Mouse (Mus musculus): ENCODE measurements around the gene Rhot2.
"Not testable (repeated sequence)": the region's sequence is repeated elsewhere in the genome, so short reads cannot be mapped to it uniquely, and the experiment has no call there.

Rhot2 gene

DNA sequence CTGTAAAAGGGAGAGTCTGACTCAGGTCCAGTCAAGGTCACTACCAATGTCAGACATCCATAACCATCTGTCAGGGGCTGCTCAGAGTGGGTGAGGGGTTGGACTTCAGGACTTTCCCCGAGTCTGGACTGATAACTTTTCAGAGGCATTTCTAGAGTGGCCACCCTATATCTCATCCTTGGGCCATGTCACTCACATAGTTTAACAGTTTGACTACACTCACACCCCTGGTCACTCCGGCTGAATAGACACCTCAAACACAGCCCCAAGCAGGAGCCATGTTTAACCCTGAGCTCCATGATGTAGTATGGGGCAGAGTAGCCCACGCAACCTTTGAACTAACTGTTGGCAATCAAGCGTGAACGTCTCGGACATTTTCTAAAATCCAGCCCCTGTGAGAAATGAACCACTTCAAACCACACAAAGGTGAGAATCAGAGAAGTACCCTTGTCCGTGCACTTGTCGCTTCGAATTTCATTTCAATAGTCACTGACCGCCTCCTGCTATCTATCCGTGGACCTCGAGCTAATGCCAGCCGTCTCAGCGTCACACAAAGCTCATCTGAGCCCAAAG lies 29.6 kb upstream of the Rhot2 start:
- no peak for DNase-seq

DNA sequence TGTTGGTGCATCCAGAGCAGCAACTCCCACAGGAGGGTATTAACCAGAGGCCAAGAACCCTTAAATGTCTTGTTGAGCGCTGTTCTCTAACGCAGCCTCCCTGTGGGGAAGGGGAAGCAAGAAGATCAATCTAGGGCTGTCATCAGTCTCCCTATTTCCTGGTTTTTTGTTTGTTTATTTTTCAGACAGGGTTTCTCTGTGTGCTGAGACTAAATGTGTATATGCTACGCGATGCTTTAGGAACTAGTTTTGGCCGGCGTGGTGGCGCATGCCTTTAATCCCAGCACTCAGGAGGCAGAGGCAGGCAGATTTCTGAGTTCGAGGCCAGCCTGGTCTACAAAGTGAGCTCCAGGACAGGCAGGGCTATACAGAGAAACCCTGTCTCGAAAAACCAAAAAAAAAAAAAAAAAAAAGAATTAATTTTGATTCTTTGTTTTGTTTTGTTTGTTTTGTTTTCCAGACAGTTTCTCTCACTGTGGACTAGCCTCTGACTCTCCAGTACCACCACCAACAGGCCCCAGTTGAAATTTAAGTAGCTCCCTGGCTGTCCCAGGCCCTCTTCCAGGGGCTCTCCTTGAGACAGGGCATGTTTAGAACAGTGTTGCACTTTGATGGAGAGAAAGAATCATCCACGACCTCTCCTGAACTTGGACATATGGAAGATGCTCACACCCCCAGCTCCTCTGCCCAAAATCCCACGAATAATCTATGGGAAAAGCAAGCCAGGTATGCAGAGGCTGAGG lies 28.9 kb upstream of the Rhot2 start:
- DNase-seq: no peak

DNA sequence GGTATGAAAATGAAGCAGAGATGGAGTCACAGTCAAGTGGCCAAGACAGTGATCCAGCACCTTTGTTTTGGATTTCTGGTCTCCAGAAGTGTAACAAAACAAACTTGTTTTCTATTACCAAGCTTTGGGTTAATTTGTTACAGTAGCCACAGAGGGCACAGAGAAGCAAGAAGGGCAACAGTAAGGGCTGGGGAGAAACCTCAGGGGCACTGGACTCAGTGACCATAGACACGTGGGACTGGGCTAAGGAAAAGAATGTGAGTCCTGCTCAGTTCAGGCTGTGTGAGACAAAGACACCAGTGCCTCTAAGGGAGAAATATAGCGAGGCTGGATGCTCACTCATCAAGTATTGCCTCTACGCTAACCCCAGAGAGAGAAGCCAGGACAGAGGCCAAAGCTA lies 28.0 kb upstream of the Rhot2 start:
- no peak for DNase-seq

- DNase-seq: not testable (repeated sequence)
These were observed 26.9 kb upstream of the Rhot2 start for GRCm38 (mm10) chr17:25871566-25871965.

GRCm38 (mm10) chr17:25869954-25870353 lies 25.3 kb upstream of the Rhot2 start:
- no peak for DNase-seq

GRCm38 (mm10) chr17:25869498-25869897 lies 24.8 kb upstream of the Rhot2 start:
- DNase-seq: no peak

GRCm38 (mm10) chr17:25868601-25869191 lies 24.0 kb upstream of the Rhot2 start, which contains the start of gene Mcrip2:
Gene Mcrip2, minus strand, starts transcription at chr17:25868764.
- peak; percentile 70 for DNase-seq

DNA sequence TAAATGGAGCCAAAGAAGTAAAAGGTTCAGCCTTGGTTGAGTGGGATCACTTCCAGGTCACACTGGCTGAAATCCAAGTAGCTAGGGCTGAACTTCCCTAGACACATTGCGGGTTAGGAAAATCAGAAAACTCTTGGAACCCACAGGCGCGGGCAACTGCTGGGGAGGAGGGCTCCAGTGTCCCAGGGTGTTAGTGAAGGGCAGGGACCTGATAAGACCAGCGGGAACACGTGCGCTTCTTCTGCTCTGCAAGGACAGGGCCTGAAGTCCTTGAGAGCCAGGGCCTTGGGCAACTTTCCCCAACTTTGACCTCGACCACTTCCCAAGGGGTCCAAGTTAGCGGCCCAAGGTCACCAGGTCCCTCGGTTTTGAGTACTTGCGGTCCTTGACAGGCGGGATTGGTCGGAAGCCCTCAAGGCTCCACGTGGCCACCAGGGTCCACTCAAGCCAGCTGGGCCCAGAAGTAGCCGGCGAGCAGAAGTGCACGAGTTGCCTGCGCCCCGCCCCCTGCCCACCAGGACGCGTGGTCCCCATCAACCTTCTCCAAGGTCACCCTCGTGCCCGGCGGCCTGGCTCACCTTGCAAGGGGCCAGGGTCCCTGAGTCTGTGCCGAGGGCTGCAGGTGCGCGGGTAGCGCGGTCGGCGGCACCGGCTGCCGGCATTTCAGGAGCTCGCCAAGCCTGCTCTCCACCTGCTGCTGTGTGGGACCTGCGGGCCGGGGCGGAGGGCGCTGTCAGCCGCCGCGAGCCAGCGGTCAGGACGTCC lies 23.4 kb upstream of the Rhot2 start:
- peak; percentile 44 for DNase-seq

GRCm38 (mm10) chr17:25867509-25867835 lies 22.8 kb upstream of the Rhot2 start:
- DNase-seq: no peak

DNA sequence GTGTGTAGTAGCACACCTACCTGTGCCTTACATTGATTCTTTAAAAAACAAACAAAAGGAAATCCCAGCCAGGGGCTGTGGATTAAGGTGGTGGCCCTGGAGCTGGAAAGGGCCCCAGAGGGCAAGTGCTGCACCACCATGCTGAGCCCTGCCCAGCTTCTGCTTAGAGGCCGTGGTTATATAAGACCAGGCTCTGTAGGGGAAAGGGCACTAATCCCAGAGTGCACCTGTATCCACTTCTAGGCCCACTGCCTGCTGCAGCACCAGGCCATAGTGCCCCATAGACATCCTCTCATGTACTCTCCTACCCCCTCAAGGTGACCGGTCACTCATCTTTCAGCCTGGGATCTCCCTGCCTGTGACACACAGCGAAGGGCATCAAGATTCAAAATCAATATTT lies 21.5 kb upstream of the Rhot2 start:
- DNase-seq: no peak

DNA sequence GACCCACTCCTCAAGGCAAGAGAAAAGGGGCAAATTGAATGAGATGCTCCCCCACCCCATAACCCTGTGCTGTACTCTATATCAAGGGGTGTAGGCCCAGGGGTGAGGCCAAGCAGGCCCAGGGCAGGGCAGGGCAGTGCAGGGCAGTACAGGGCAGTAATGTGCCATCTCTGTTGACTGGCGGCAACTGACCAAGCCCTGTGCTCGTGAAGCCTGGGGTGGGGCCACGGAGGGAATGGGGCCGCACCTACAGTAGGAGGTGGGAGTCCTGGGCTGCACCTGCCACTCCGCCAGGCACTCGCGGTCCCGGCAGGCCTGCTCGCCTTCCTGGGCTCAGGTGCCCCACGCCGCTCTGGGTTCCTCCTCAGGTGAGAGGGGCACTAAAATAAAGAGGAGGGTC lies 20.6 kb upstream of the Rhot2 start:
- no peak for DNase-seq

DNA sequence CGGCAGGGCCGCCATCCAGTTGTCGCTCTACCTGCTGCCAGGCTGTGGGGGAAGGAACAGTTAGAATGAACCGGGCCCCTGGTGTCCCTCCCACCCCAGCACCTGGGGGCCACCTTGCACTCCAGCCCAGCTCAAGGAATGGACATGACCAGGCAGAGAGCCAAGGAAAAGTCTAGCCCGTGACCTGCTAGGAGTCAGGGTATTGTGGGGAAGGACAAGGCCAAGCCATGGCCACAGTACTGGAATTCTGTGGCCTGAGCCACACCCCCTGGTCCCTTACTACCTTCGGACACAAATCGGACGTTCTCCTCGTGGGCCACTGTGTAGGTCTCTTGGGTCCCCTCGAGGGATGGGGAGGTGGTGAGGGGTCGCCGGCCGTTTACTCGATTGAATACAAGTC lies 19.7 kb upstream of the Rhot2 start:
- no peak for DNase-seq

DNA sequence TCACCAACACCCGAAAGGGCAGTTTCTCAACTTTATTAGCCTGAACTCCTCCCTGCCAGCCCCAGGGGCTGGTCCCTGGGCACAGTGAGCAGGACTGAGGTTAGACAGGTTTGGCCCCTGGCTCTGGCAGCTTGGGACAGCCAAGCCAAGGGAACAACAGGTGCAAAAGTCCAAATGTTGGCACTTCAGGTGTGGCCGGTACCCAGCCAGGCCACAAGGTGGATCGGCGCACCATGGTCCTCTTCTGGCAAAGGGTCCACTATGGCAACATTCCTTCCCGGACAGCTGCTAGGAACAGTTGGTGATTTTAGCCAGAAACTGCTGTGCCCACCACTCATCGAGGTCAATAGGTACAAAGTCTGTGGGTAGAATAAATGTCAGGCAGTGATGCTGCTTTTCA lies 19.0 kb upstream of the Rhot2 start:
- DNase-seq: no peak

- DNase-seq: no peak
These were observed 17.3 kb upstream of the Rhot2 start for GRCm38 (mm10) chr17:25861704-25862612.

- peak; percentile 87 for DNase-seq
These were observed 16.4 kb upstream of the Rhot2 start, which contains the start of gene Wdr90 for GRCm38 (mm10) chr17:25860832-25861703. Gene Wdr90, minus strand, starts transcription at chr17:25861501.

- DNase-seq: no peak
These were observed 15.6 kb upstream of the Rhot2 start for GRCm38 (mm10) chr17:25860229-25860628.

DNA sequence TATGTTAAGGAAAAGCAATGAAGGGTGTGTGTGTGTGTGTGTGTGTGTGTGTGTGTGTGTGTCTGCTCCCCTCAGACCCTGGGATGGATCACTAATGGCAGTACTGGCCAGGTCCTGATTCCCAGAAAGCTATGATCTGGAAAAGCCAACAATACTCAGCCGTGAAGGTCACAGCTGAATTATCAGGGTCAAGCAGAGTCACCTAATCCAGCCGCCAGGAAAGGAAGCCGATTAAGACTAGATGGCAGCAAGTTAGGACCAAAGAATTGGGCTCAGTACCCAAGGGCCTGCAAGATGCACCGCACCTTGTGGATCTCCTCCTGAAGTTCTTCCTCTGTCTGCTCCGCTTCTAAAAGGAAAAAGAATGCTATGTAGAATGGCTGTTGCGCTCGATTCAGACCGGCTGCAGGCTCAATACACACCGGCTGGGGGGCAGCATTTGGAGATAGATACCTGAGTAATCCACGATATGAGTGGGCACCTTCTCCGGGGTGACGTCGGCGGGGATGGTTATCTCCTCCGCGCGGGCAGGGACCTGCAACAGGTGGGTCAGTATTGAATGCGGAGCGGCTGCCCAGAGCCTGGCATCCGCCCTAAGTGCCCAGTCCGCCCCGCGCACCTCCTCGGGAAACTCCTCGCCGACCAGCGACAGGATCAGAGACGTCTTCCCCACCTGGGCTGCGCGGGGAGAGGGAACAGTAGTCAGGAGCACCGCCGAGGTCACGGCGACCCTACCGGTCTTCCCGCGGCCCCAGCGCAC lies 835 bp downstream of the Rhot2 start:
- DNase-seq: no peak

DNA sequence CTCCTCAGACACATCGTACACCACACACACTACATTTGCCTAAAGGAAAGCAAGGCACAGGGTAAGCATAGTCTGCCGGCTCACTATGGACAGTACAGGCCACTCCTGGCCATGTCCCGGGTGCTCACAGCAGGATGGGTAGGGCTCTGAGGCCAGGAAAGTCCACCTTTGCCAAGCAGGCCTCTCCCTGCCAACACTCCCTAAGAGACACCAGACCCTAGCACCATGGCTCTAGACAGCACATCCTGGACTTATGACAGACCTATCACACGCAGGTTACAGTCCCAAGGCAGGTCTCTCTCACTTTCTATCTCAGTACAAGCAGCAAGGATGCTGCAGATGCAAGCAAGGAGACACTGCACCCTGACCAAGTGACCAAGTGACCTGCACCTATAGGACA lies 1.5 kb downstream of the Rhot2 start:
- DNase-seq: no peak

GRCm38 (mm10) chr17:25842509-25842908 lies 2.1 kb downstream of the Rhot2 start:
- no peak for DNase-seq

GRCm38 (mm10) chr17:25841117-25841880 lies 3.4 kb downstream of the Rhot2 start, which contains the start of gene Gm20683:
Gene Gm20683, minus strand, starts transcription at chr17:25841763.
- no peak for DNase-seq

All from right cerebral cortex, postnatal 4 days (tissue).